Mouse (Mus musculus) intestine, embryonic 14.5 days (tissue): Measurements from ENCODE around the gene Dydc1. TPM values are rescaled to one million over a fixed set of nuclear protein-coding genes. Genes with fewer than 3 reads are reported as not detected.
"Not testable (repeated sequence)": the region's sequence is repeated elsewhere in the genome, so short reads cannot be mapped to it uniquely, and the experiment has no call there.

Source experiments
- ATAC-seq: fragments of 200-750 bp; cut with Nextera tagmentation; replicated peaks from 2 replicates; pipeline ENCODE4 v1.8.0; 2017; ENCODE audit warnings: low read depth, moderate number of reproducible peaks, moderate TSS enrichment, moderate library complexity; ENCODE audit not compliant: low FRiP score, low TSS enrichment
- DNase-seq: peaks from one replicate; pipeline ENCODE4 v3.0.0-alpha.2; 2018; ENCODE audit warnings: low spot score
- H3K27ac ChIP-seq: fragments of 300-500 bp; sonication (generic); 2 replicates; pipeline ENCODE4 v1.5.1; 2014; ENCODE audit warnings: low read depth, mild to moderate bottlenecking, control low read depth
- H3K27me3 ChIP-seq: fragments of 300-500 bp; sonication (generic); replicated peaks from 2 replicates; pipeline ENCODE4 v1.6.1; 2014; ENCODE audit warnings: low read length, control low read depth; ENCODE audit not compliant: control insufficient read depth, insufficient read depth
- H3K36me3 ChIP-seq: fragments of 300-500 bp; sonication (generic); 2 replicates; pipeline ENCODE4 v1.6.1; 2014; ENCODE audit warnings: low read length, control low read depth; ENCODE audit not compliant: control insufficient read depth, insufficient read depth
- H3K4me1 ChIP-seq: fragments of 300-500 bp; sonication (generic); replicated peaks from 2 replicates; pipeline ENCODE4 v1.6.1; 2014; ENCODE audit warnings: low read length, control low read depth, mixed read lengths; ENCODE audit not compliant: control insufficient read depth, insufficient read depth
- H3K4me2 ChIP-seq: fragments of 300-500 bp; sonication (generic); 2 replicates; pipeline ENCODE4 v1.6.1; 2014; ENCODE audit warnings: low read length
- H3K4me3 ChIP-seq: fragments of 300-500 bp; sonication (generic); 2 replicates; pipeline ENCODE4 v1.5.1; 2014; ENCODE audit warnings: low read depth, low read length, control low read depth, mixed read lengths
- H3K9ac ChIP-seq: fragments of 300-500 bp; sonication (generic); 2 replicates; pipeline ENCODE4 v1.6.1; 2014; ENCODE audit warnings: mild to moderate bottlenecking, low read length
- H3K9me3 ChIP-seq: fragments of 300-500 bp; sonication (generic); 2 replicates; pipeline ENCODE4 v1.6.1; 2016; ENCODE audit warnings: low read length, control low read depth; ENCODE audit not compliant: control insufficient read depth
- WGBS: fragments of 180-500 bp; shearing (Covaris S2); extraction: QIAGEN DNeasy Blood & Tissue Kit; methylation state at CpG from one replicate; pipeline ENCODE4 v1.1.7; 2014; 5-methylcytosine and 5-hydroxymethylcytosine counted together
- polyA plus RNA-seq: library from polyadenylated mRNA; unstranded; fragments of >200 nt; fragmentation: Nextera tagmentation; extraction: Ambion mirVana; gene quantifications from 2 replicates; pipeline ENCODE4 v1.2.1, GENCODE M21; 2014

Gene Dydc1
- polyA plus RNA-seq, 1 experiment from 2014 or later, result not detected

DNA sequence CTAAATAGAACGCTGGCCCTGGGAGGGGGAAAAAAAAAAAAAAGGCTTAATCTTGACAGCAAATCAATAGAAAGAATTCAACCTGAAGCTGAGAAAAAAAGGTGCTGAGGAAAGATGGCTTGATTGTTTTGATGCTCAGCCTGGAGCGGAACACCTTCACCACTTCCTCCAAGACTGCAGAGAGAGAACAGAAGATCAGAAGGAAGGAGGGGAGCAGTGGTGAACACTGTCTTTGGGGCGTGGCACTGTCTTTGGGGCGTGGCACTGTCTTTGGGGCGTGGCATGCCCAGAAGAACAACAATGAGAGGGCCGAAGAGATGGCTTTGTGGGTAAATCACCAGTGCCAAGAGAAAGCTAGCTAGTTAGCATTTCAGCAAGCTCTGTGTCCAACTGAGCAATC is 22.2 kb upstream of the Dydc1 start:
- no peak overlapping the region for H3K4me3 ChIP-seq
- no peaks in the 10 kb centered on the region for H3K4me1 ChIP-seq
- H3K27me3 ChIP-seq, result no peaks in the 10 kb centered on the region
- no peak for ATAC-seq
- H3K36me3 ChIP-seq, result no peaks in the 10 kb centered on the region
- peak; percentile 3 for DNase-seq
- WGBS, result 65% methylated on average over 6 of the region's 6 CpGs
- H3K27ac ChIP-seq, result no peak overlapping the region
- H3K4me2 ChIP-seq, result no peak overlapping the region
- 0 out of 2 replicates have a peak, but pooled peaks cover 3% of the 10 kb centered on the region for H3K9me3 ChIP-seq
- no peak overlapping the region for H3K9ac ChIP-seq

DNA sequence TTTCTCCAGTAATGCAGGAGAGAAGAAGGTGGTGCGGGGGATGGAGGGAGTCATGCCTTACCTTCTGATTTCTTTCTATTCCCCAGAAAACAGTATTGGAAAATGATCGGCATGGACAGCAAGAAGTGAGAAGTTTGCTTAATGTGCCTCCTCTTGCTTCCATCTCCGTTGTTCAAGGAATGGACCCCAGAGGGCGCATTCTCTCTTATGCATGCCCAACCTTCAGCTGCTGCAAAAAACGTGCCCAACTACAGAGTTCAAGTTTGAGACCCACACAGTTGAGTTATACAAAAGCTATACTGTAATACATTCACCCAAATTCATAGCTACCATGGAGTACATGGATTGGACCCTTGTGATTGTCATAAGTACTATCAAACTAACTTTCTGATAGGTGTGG is 20.2 kb upstream of the Dydc1 start:
- Histone ChIP-seq H3K27ac (no peak overlapping the region), H3K9ac (no peak overlapping the region), H3K9me3 (no peaks in the 10 kb centered on the region), H3K4me2 (no peak overlapping the region), H3K4me3 (no peak overlapping the region), H3K4me1 (no peaks in the 10 kb centered on the region), H3K27me3 (no peaks in the 10 kb centered on the region), H3K36me3 (no peaks in the 10 kb centered on the region)
- no peak for ATAC-seq
- DNase-seq, result no peak
- WGBS, result 77% methylated on average over 5 of the region's 5 CpGs

DNA sequence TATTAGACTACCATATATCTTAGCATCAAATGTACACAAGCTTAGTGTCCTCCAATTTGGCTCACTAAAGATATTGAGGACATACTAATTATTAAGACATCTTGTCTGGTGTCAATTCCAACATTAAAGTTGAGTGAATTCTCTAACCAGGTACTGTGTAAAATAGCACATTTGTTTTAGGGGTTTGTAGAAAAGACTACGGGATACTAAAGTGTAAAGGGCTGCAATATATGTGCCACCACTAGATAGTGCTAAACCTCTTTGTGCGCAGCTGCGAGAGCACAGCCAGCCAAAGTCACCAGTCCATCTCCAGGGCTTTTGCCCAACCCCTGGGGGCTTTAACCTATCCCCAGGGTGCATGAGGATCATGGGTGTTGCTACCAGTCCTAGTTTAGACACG is 19.5 kb upstream of the Dydc1 start:
- H3K4me1 ChIP-seq, H3K9ac ChIP-seq, H3K27me3 ChIP-seq, H3K9me3 ChIP-seq, H3K4me3 ChIP-seq, H3K27ac ChIP-seq, H3K36me3 ChIP-seq, DNase-seq, ATAC-seq, H3K4me2 ChIP-seq: not testable (repeated sequence)
- WGBS, result 82% methylated on average over 3 of the region's 4 CpGs

DNA sequence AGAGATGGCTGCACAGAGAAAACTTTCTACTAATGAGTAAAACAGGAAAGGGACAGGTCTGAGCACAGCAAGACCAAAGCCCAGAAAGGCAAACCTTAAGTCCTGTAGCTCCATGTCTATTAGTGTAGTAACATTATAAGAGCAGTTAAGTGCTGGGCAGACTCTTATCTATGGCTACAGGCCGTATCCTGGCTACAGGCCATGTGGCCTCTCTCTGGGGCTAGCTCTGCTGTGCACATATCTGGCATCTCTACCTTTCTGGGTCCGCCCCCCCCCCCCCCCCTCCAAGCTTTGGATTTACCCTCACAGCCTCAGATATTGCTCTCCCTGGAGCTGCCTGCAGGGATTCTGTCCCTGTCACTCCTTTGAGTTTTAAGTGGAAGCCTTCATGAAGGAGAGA is 7.5 kb upstream of the Dydc1 start:
- Histone ChIP-seq H3K4me1 (no peaks in the 10 kb centered on the region), H3K27me3 (no peaks in the 10 kb centered on the region), H3K4me2 (no peak overlapping the region), H3K9me3 (no peaks in the 10 kb centered on the region), H3K27ac (no peak overlapping the region), H3K4me3 (no peak overlapping the region), H3K9ac (no peak overlapping the region), H3K36me3 (no peaks in the 10 kb centered on the region)
- no peak for ATAC-seq
- no peak for DNase-seq
- 21% methylated on average over 1 of the region's 2 CpGs for WGBS

DNA sequence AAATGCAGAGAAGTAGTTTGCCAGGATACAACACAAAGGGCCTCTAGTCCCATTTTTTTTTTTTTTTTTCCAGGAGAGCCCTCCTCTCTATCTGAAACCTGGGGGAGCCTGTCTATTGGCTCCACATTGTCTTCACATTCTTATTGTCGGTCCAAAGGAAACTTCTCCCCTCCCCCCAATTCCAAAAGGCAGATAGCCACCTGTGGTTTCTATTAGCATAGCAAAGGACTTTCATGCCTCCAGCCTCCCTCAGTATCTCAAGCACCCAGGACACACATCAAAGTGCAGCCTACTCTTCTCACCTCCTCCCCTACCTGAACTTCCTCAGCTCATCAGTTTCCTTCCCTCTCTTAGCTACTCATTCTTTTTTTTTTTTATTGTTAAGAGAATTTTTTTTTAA is 6.3 kb upstream of the Dydc1 start:
- Histone ChIP-seq H3K4me1 (no peaks in the 10 kb centered on the region), H3K9ac (no peak overlapping the region), H3K36me3 (no peaks in the 10 kb centered on the region), H3K27ac (no peak overlapping the region), H3K27me3 (no peaks in the 10 kb centered on the region), H3K9me3 (no peaks in the 10 kb centered on the region), H3K4me3 (no peak overlapping the region), H3K4me2 (no peak overlapping the region)
- DNase-seq, result no peak
- no peak for ATAC-seq
- 0% methylated on average over 1 of the region's 1 CpGs for WGBS

DNA sequence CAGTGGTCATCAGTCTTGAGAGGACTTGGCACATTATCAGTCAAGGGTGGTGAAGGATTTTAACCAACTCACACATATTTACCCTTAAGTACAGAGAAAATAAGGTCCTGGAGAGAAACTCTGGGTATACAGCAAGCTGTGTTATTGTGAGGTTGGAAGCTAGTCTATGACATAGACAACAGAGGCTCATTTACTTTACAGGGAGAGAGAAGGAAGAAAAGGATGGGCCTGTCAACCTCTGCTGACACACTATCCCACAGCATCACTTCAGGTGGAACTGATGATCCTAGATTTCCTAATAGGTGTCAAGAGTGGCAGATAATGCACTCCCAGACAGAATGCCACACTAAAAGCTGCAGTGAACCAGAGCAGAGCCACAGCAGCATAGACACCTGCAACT is 3.6 kb upstream of the Dydc1 start, which contains the start of gene Dydc2:
Gene Dydc2, minus strand, starts transcription at position 101 of the 400 bp plus-strand sequence.
- H3K36me3 ChIP-seq, result no peaks in the 10 kb centered on the region
- DNase-seq (no peak), ATAC-seq (no peak)
- H3K27me3 ChIP-seq, result no peaks in the 10 kb centered on the region
- H3K27ac ChIP-seq, result no peak within 1 kb of the TSS
- H3K9ac ChIP-seq, result no peak within 1 kb of the TSS
- H3K9me3 ChIP-seq, result no peaks in the 10 kb centered on the region
- no peak within 1 kb of the TSS for H3K4me2 ChIP-seq
- no peaks in the 10 kb centered on the region for H3K4me1 ChIP-seq
- H3K4me3 ChIP-seq, result no peak within 1 kb of the TSS

DNA sequence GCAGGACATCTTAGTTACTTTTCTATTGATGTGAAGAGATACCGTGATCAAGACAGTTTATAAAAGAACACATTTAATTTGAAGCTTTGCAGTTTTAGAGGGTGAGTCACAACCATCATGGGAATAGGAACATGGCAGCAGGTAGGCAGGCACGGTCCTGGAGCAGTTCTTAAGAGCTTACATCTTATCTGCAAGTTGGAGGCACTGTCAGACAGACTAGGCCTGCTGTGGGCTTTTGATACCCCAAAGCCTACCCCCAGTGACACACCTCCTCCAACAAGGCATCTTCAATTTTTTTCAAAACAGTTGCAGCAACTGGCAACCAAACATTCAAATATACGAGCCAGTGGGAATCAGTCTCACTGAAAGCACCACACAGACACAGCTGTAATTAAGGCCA is 2.4 kb upstream of the Dydc1 start:
- Histone ChIP-seq H3K36me3 (no peaks in the 10 kb centered on the region), H3K27ac (no peak overlapping the region), H3K4me3 (no peak overlapping the region), H3K4me2 (no peak overlapping the region), H3K27me3 (no peaks in the 10 kb centered on the region), H3K4me1 (no peaks in the 10 kb centered on the region), H3K9me3 (no peaks in the 10 kb centered on the region), H3K9ac (no peak overlapping the region)
- DNase-seq (no peak), ATAC-seq (no peak)
- WGBS, result 77% methylated on average over 3 of the region's 3 CpGs

DNA sequence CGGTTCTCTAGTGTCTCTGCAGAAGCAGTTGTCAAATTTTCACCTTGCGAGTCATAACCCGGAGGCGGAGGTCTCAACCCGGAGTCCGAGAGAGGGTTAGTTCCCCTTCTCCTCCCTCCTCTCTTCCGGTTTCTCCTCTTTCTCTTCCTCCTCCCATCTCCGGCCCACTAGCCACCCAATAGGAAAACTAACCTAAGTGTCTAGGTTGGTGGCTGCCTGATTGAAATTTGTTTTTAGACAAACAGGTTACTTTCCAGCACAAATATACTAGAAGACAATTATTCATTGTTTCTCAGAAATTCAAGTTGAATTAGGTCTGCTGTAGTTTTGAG is 199 bp downstream of the Dydc1 start:
- H3K27me3 ChIP-seq, result no peaks in the 10 kb centered on the region
- peak overlapping the region; percentile 64 for H3K4me2 ChIP-seq
- H3K4me3 ChIP-seq, result peak overlapping the region; percentile 40
- no peak overlapping the region for H3K9ac ChIP-seq
- H3K4me1 ChIP-seq, result no peaks in the 10 kb centered on the region
- no peak for DNase-seq
- 1% methylated on average over 8 of the region's 8 CpGs for WGBS
- no peak overlapping the region for H3K27ac ChIP-seq
- no peaks in the 10 kb centered on the region for H3K36me3 ChIP-seq
- peak; percentile 3; the same call in 1 of the 2 replicates for ATAC-seq
- H3K9me3 ChIP-seq, result no peaks in the 10 kb centered on the region

DNA sequence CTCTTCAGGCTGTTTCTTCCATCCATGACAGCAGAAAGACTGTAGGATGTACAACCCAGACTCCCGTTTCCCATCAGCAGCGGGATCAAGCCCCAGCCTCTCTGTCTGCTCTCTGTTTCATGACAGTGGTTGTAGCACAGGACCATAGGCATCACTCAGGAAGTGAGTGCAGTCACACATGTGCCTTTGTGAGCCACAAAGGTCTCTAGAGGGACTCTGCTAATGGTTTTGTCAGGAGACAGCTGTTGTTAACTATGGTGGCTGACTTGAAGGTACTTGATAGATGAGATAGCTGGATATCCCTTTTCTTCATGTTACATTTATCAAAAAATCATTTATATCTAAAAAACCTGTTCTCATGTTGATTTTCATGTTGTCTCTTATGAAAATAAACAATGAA is 9.7 kb downstream of the Dydc1 start:
- 81% methylated on average over 2 of the region's 2 CpGs for WGBS
- no peak for ATAC-seq
- H3K4me3 ChIP-seq, result no peak overlapping the region
- no peaks in the 10 kb centered on the region for H3K27me3 ChIP-seq
- no peak for DNase-seq
- H3K9me3 ChIP-seq, result no peaks in the 10 kb centered on the region
- no peak overlapping the region for H3K4me2 ChIP-seq
- no peaks in the 10 kb centered on the region for H3K4me1 ChIP-seq
- H3K9ac ChIP-seq, result no peak overlapping the region
- no peaks in the 10 kb centered on the region for H3K36me3 ChIP-seq
- H3K27ac ChIP-seq, result no peak overlapping the region
